Mouse (Mus musculus) G1E (cell line): ENCODE results near the gene Gm10563.

ENCODE experiments used
- CTCF ChIP-seq: IDR thresholded peaks from 2 replicates; pipeline ENCODE4 v1.5.1; 2012; ENCODE audit warnings: low read depth, low read length, inconsistent platforms, mixed read lengths
- GATA1 ChIP-seq: IDR thresholded peaks from 2 replicates; pipeline ENCODE4 v1.6.1; 2012; ENCODE audit warnings: borderline replicate concordance, low read length, inconsistent platforms, mixed read lengths
- GATA2 ChIP-seq: IDR thresholded peaks from 2 replicates; pipeline ENCODE4 v1.6.1; 2012; ENCODE audit warnings: low read depth, low read length, inconsistent platforms, borderline replicate concordance
- POLR2AphosphoS5 ChIP-seq: IDR thresholded peaks from 2 replicates; pipeline ENCODE4 v1.6.1; 2012; ENCODE audit warnings: low read depth, low read length, inconsistent platforms; ENCODE audit not compliant: insufficient replicate concordance
- TAL1 ChIP-seq: conservative IDR thresholded peaks from 2 replicates; pipeline ENCODE4 v1.6.1; 2012; ENCODE audit warnings: low read depth, low read length, inconsistent platforms, mixed read lengths

GRCm38 (mm10) chr4:155654183-155654455 lies 8.9 kb upstream of the Gm10563 start:
- TF ChIP-seq CTCF, result no peak
- no peak for TF ChIP-seq TAL1
- TF ChIP-seq GATA1, result no peak
- TF ChIP-seq GATA2, result no peak
- no peak for TF ChIP-seq POLR2AphosphoS5
